Mouse (Mus musculus): ENCODE results near the gene Mrpl32.

The Mrpl32 gene

GRCm38 (mm10) chr13:14612926-14613529 lies at the start of gene Mrpl32, which contains the start of gene Psma2:
Mrpl32 (minus strand) TSS chr13:14613165.
Psma2 (plus strand) TSS chr13:14613240.
- ATAC-seq (ENCODE audit: insufficient number of reproducible peaks, low FRiP score, low TSS enrichment), result peak; percentile 97

- no peak for ATAC-seq (ENCODE audit: insufficient number of reproducible peaks, low FRiP score, low TSS enrichment)
These were observed 36.3 kb upstream of the Mrpl32 start for GRCm38 (mm10) chr13:14649301-14649700.

GRCm38 (mm10) chr13:14639998-14640397 lies 27.0 kb upstream of the Mrpl32 start:
- ATAC-seq (ENCODE audit: insufficient number of reproducible peaks, low FRiP score, low TSS enrichment), result no peak

- ATAC-seq (ENCODE audit: insufficient number of reproducible peaks, low FRiP score, low TSS enrichment), result peak; percentile 98
These were observed 17.0 kb upstream of the Mrpl32 start, which contains the start of gene AW209491 for GRCm38 (mm10) chr13:14629726-14630641. AW209491 (plus strand) TSS chr13:14630154.

GRCm38 (mm10) chr13:14618724-14619123 lies 5.8 kb upstream of the Mrpl32 start:
- ATAC-seq (ENCODE audit: insufficient number of reproducible peaks, low FRiP score, low TSS enrichment), result peak; percentile 78

- ATAC-seq (ENCODE audit: insufficient number of reproducible peaks, low FRiP score, low TSS enrichment), result no peak
These were observed 588 bp upstream of the Mrpl32 start for GRCm38 (mm10) chr13:14613553-14613952.

GRCm38 (mm10) chr13:14612463-14612862 lies 502 bp downstream of the Mrpl32 start:
- no peak for ATAC-seq (ENCODE audit: insufficient number of reproducible peaks, low FRiP score, low TSS enrichment)

- ATAC-seq (ENCODE audit: insufficient number of reproducible peaks, low FRiP score, low TSS enrichment), result no peak
These were observed 5.3 kb downstream of the Mrpl32 start for GRCm38 (mm10) chr13:14607616-14608015.

- ATAC-seq (ENCODE audit: insufficient number of reproducible peaks, low FRiP score, low TSS enrichment), result no peak
These were observed 10.2 kb downstream of the Mrpl32 start for GRCm38 (mm10) chr13:14602744-14603143.

GRCm38 (mm10) chr13:14580392-14580791 lies 32.6 kb downstream of the Mrpl32 start:
- no peak for ATAC-seq (ENCODE audit: insufficient number of reproducible peaks, low FRiP score, low TSS enrichment)

- no peak for ATAC-seq (ENCODE audit: insufficient number of reproducible peaks, low FRiP score, low TSS enrichment)
These were observed 38.8 kb downstream of the Mrpl32 start for GRCm38 (mm10) chr13:14574128-14574527.

GRCm38 (mm10) chr13:14561336-14561735 lies 51.6 kb downstream of the Mrpl32 start:
- ATAC-seq (ENCODE audit: insufficient number of reproducible peaks, low FRiP score, low TSS enrichment), result no peak

Measured in cerebellum, adult (tissue).